Mouse (Mus musculus) kidney, adult 2 months (tissue): ENCODE data around the gene Slamf1.

Experiments used
- CTCF ChIP-seq: fragments of 200-500 bp; conservative IDR thresholded peaks from 2 replicates; pipeline ENCODE4 v1.5.1; 2011; ENCODE audit warnings: low read depth, mild to moderate bottlenecking, control low read depth, low read length, moderate library complexity, mixed read lengths; ENCODE audit not compliant: insufficient read depth, insufficient read length
- POLR2A ChIP-seq: fragments of 200-500 bp; IDR thresholded peaks from one replicate; pipeline ENCODE4 v1.6.1; 2011; ENCODE audit warnings: low read depth, low read length, control low read depth

DNA sequence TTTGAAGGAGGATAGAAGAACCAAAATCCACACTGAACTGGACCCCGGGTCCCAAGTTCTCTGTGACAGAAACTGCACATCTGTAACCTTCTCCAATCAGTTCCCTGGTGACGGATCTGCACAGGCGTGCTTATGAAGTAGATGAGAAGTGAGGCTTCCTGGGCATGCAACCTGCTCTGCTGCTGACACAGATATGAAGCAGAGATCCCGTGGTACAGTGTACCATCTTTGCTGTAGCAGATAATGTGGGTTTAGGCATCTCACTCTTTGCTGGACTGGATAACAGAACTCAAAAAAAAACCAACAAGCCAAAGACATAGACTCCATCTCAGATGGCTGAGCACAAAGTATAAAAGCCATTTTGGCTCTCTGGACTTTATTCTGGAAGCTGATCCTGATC lies 32.7 kb downstream of the Slamf1 start:
- no peak for TF ChIP-seq CTCF
- no peak for TF ChIP-seq POLR2A
